Mouse (Mus musculus): ENCODE measurements around the gene Clec16a. TPM values are rescaled to one million over a fixed set of nuclear protein-coding genes. Genes with fewer than 3 reads are reported as not detected.
A peak's percentile ranks its signal among the peaks of the same experiment; 100 is the strongest.

The Clec16a gene
- polyA plus RNA-seq, 2 experiments = 2.7 to 10.0 TPM

DNA sequence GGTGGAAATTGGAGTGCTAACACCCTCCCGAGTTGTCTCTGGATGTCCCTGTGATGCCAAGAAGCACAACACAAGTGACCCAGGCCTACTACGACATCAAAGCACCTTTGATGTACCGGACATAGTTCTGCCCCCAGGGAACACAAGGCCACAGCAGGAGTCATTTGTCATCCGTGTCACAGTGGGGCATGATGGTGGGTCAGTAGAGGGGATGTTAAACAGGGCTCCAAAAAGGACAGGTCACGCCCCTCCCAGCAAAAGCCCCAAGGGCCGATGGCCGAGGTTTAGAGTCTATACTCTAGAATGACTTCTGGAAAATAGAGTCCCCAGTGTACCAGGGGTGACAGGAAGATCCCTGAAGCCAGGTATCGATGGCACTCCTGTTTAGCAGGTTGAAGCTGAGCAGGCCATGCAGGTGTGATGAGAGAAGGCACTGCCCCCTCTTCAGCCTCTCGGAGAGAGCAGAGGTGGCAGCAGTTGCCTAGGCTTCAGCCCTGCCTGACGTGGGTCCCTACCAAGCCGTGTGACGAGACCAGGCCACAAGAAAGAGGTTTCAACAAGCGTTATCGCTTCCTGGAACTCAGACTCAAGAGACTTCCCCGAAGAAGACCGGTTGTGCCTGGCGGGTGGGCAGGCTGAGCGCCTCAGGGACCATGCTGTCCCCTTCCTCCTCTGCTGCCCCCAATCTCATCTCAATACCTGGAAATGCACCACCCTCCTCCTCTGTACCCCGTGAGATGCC lies 226.8 kb downstream of the Clec16a start:
- TF ChIP-seq EP300 (IDR thresholded peaks at IDR 0.05; ENCODE audit: low read depth) (no peak), CTCF (IDR thresholded peaks at IDR 0.05; ENCODE audit: low read depth) (no peak)
- DNase-seq (ENCODE audit: low read depth in 3 of 3, low spot score in 3 of 3) = peak in 1 of 3 experiments; percentile 40
- no peak overlapping the region for H3K9ac ChIP-seq (replicated peaks)
- WGBS (ENCODE audit: insufficient replicate concordance) = 31% methylated on average over 19 of the region's 19 CpGs
- H3K4me1 ChIP-seq (replicated peaks; ENCODE audit: control insufficient read depth in 2 of 2, insufficient read depth in 2 of 2, low read length in 1 of 2) = peaks cover 0 to 14% of the 10 kb centered on the region in 2 experiments; a peak in 2 of 4 replicates
- H3K4me3 ChIP-seq (ENCODE audit: insufficient read depth in 1 of 2, low read depth in 2 of 2, low read length in 2 of 2) = no peak overlapping the region
- peak; percentile 50; the same call in 1 of the 2 replicates for ATAC-seq (ENCODE audit: insufficient read depth)
- no peak overlapping the region for H3K27ac ChIP-seq
- no peaks in the 10 kb centered on the region for H3K36me3 ChIP-seq (replicated peaks; ENCODE audit: control insufficient read depth, insufficient read depth, low read depth)
- H3K27me3 ChIP-seq (ENCODE audit: control insufficient read depth, insufficient read depth, low read length) = no peaks in the 10 kb centered on the region
- H3K4me2 ChIP-seq (ENCODE audit: low read depth) = no peak overlapping the region
- no peaks in the 10 kb centered on the region for H3K9me3 ChIP-seq (ENCODE audit: control insufficient read depth, low read length)

- no peak for TF ChIP-seq EP300 (IDR thresholded peaks at IDR 0.05; ENCODE audit: low read depth)
- no peak for TF ChIP-seq CTCF (IDR thresholded peaks at IDR 0.05; ENCODE audit: low read depth)
- ATAC-seq (ENCODE audit: insufficient read depth) (no peak), DNase-seq (ENCODE audit: low read depth in 3 of 3, low spot score in 3 of 3) (no peak)
- no peak overlapping the region for H3K9ac ChIP-seq (replicated peaks)
- H3K4me3 ChIP-seq (ENCODE audit: insufficient read depth in 1 of 2, low read depth in 2 of 2, low read length in 2 of 2) = no peak overlapping the region
- H3K27ac ChIP-seq = no peak overlapping the region
- no peaks in the 10 kb centered on the region for H3K9me3 ChIP-seq (ENCODE audit: control insufficient read depth, low read length)
- no peak overlapping the region for H3K4me2 ChIP-seq (ENCODE audit: low read depth)
- peaks cover 0 to 17% of the 10 kb centered on the region in 2 experiments; a peak in 2 of 4 replicates for H3K4me1 ChIP-seq (replicated peaks; ENCODE audit: control insufficient read depth in 2 of 2, insufficient read depth in 2 of 2, low read length in 1 of 2)
- no peaks in the 10 kb centered on the region for H3K27me3 ChIP-seq (ENCODE audit: control insufficient read depth, insufficient read depth, low read length)
- 78% methylated on average over 8 of the region's 8 CpGs for WGBS (ENCODE audit: insufficient replicate concordance)
- H3K36me3 ChIP-seq (replicated peaks; ENCODE audit: control insufficient read depth, insufficient read depth, low read depth) = no peaks in the 10 kb centered on the region
These were observed 228.4 kb downstream of the Clec16a start for GRCm38 (mm10) chr16:10773543-10773942.

DNA sequence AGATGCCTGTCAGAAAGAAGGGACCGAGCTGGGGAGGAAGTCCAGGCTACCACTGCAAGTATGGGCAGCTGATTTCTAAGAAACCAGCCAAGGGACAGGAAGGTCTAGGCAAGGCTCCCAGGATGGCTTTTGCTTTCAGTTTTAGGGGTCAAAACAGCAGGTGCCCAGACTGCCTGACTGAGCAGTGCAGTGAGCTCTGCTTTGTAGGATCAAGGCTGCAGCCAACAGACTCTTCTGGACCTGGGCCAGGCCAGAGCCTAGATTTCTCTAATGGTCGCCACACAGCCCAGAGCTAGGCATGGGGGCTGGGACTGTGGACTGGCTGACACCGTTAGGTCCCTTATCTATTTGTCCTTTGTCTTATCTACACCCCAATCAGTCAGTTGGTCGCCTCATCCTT lies 229.6 kb downstream of the Clec16a start:
- H3K27ac ChIP-seq = no peak overlapping the region
- 22% methylated on average over 4 of the region's 4 CpGs for WGBS (ENCODE audit: insufficient replicate concordance)
- H3K9me3 ChIP-seq (ENCODE audit: control insufficient read depth, low read length) = no peaks in the 10 kb centered on the region

DNA sequence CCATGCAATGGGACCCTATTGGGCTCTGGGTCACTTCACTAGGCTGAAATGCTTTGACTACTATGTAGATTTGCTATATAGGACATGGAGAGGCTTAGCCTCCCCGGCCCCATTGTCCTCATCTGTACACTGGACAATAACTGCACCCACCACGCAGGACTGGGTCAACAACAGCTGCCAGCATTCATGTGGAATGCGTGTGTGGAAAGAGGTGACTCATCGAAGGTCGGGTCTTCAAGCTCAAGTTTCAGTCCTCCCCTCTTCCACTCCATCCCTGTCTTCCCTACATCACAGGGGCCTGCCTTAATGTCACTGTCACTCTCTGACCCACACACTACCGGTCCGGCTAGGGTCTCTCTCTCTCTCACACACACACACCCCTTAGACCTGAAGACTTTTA lies 231.2 kb downstream of the Clec16a start:
- Histone ChIP-seq H3K4me2 (ENCODE audit: low read depth) (no peak overlapping the region), H3K27ac (no peak overlapping the region), H3K4me3 (ENCODE audit: insufficient read depth in 1 of 2, low read depth in 2 of 2, low read length in 2 of 2) (no peak overlapping the region), H3K36me3 (replicated peaks; ENCODE audit: control insufficient read depth, insufficient read depth, low read depth) (no peaks in the 10 kb centered on the region), H3K9me3 (ENCODE audit: control insufficient read depth, low read length) (no peaks in the 10 kb centered on the region), H3K9ac (replicated peaks) (no peak overlapping the region), H3K27me3 (ENCODE audit: control insufficient read depth, insufficient read depth, low read length) (no peaks in the 10 kb centered on the region), H3K4me1 (replicated peaks; ENCODE audit: control insufficient read depth in 2 of 2, insufficient read depth in 2 of 2, low read length in 1 of 2) (peaks cover 0 to 15% of the 10 kb centered on the region in 2 experiments; a peak in 2 of 4 replicates)
- ATAC-seq (ENCODE audit: insufficient read depth) (no peak), DNase-seq (ENCODE audit: low read depth in 3 of 3, low spot score in 3 of 3) (no peak)
- TF ChIP-seq CTCF (IDR thresholded peaks at IDR 0.05; ENCODE audit: low read depth) = no peak
- TF ChIP-seq EP300 (IDR thresholded peaks at IDR 0.05; ENCODE audit: low read depth) = no peak
- 45% methylated on average over 7 of the region's 7 CpGs for WGBS (ENCODE audit: insufficient replicate concordance)

More for the DNA sequence above, 229.6 kb downstream of the Clec16a start:
- H3K9ac ChIP-seq (replicated peaks) = no peak overlapping the region
- no peak for ATAC-seq (ENCODE audit: insufficient read depth)
- H3K4me2 ChIP-seq (ENCODE audit: low read depth) = no peak overlapping the region
- H3K4me3 ChIP-seq (ENCODE audit: insufficient read depth in 1 of 2, low read depth in 2 of 2, low read length in 2 of 2) = no peak overlapping the region
- H3K4me1 ChIP-seq (replicated peaks; ENCODE audit: control insufficient read depth in 2 of 2, insufficient read depth in 2 of 2, low read length in 1 of 2) = peaks cover 0 to 15% of the 10 kb centered on the region in 2 experiments; a peak in 2 of 4 replicates
- no peaks in the 10 kb centered on the region for H3K27me3 ChIP-seq (ENCODE audit: control insufficient read depth, insufficient read depth, low read length)
- no peaks in the 10 kb centered on the region for H3K36me3 ChIP-seq (replicated peaks; ENCODE audit: control insufficient read depth, insufficient read depth, low read depth)
- DNase-seq (ENCODE audit: low read depth in 3 of 3, low spot score in 3 of 3) = no peak
- TF ChIP-seq CTCF (IDR thresholded peaks at IDR 0.05; ENCODE audit: low read depth) (no peak), EP300 (IDR thresholded peaks at IDR 0.05; ENCODE audit: low read depth) (no peak)

GRCm38 (mm10) chr16:10777579-10778160 lies 232.5 kb downstream of the Clec16a start:
- peaks cover 3% of the 10 kb centered on the region for H3K27me3 ChIP-seq (ENCODE audit: control insufficient read depth, insufficient read depth, low read length)
- no peak overlapping the region for H3K9ac ChIP-seq (replicated peaks)
- H3K9me3 ChIP-seq (ENCODE audit: control insufficient read depth, low read length) = no peaks in the 10 kb centered on the region
- H3K4me3 ChIP-seq (ENCODE audit: insufficient read depth in 1 of 2, low read depth in 2 of 2, low read length in 2 of 2) = no peak overlapping the region
- WGBS (ENCODE audit: insufficient replicate concordance) = 52% methylated on average over 5 of the region's 5 CpGs
- no peak for ATAC-seq (ENCODE audit: insufficient read depth)
- no peaks in the 10 kb centered on the region for H3K36me3 ChIP-seq (replicated peaks; ENCODE audit: control insufficient read depth, insufficient read depth, low read depth)
- TF ChIP-seq CTCF (IDR thresholded peaks at IDR 0.05; ENCODE audit: low read depth) (no peak), EP300 (IDR thresholded peaks at IDR 0.05; ENCODE audit: low read depth) (no peak)
- DNase-seq (ENCODE audit: low read depth in 3 of 3, low spot score in 3 of 3) = no peak
- no peak overlapping the region for H3K4me2 ChIP-seq (ENCODE audit: low read depth)
- H3K27ac ChIP-seq = no peak overlapping the region
- H3K4me1 ChIP-seq (replicated peaks; ENCODE audit: control insufficient read depth in 2 of 2, insufficient read depth in 2 of 2, low read length in 1 of 2) = peaks cover 0 to 6% of the 10 kb centered on the region in 2 experiments; a peak in 1 of 4 replicates

All from liver, embryonic 14.5 days (tissue).